Mouse (Mus musculus) cerebellum, adult 9-11 months (tissue): ENCODE data around the gene Ypel4.
"Not testable (repeated sequence)": the region's sequence is repeated elsewhere in the genome, so short reads cannot be mapped to it uniquely, and the experiment has no call there.

ENCODE experiments used
- DNase-seq: peaks from one replicate; pipeline ENCODE4 v3.0.0; 2022

The Ypel4 gene

DNA sequence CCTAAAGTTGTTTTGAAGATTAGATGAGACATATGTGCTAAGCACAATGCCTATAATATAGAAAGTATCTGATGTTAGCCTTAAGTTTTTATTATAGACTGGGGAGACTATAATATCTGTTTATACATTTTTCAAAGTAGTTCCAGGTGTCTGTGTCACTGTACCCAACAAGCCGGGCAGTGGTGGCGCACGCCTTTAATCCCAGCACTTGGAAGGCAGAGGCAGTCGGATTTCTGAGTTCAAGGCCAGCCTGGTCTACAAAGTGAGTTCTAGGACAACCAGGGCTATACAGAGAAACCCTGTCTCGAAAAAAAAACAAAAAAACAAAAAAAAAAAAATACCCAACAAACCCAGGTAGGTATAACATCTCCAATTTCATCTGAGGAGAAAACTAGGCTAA is 5.7 kb upstream of the Ypel4 start:
- DNase-seq: not testable (repeated sequence)

DNA sequence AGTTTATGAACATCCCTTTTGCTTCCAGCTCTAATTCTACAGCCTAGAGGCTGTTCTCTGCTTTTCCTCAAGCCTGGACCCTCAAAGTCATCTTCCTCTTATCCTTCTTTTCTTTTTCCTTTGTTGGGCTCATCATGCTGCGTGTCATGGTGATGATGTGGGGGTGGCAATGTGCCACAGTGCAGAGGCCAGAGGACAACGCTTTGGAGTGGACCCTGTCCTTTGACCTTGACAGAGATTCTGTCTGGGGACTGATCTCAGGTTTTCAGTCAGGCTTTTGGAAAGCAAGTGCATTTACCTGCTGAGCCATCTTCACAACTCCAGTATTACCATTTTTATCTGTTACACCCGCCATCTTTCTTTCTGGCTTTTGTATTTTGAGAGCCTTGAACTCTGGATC is 2.7 kb upstream of the Ypel4 start:
- DNase-seq: no peak

DNA sequence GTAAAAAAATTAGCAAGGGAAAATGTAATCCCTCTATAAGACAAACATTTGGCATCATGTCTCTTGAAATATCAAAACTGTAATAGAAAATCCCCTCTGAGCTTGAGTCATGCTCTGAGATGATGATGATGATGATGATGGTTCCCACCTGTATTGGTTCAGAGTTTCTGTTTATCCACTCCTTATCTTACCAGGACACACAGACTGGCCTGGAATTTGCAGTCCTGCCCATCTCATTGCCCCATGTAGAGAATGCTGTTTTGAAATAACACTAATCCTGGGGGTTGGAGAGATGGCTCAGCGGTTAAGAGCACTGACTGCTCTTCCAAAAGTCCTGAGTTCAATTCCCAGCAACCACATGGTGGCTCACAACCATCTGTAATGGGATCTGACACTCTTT is 1.5 kb upstream of the Ypel4 start:
- no peak for DNase-seq

DNA sequence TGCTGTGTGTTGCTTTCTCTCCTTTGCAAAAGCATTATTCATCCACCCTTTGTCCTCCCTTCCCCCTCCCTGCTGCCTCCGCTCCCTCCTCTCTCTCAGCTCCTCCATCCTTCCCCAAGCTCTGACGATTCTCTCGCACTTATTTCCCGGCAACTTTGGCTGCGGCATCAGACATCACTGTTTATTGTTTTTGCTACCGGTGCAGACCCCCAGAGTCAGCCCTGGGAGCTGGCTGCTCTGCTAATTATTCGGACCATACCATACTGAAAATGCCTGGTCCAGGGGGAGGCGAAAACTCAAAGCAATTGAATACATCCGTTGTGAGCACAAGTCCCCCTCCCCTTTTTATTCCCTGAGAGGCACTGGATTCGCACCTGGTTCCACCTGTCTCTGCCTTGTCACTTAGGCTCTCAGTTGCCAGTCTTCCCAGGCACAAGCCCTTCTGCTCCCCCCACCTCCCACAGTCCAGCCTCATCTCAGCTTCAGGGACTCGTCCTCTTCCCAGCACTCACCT is 550 bp downstream of the Ypel4 start:
- DNase-seq: peak; percentile 74

DNA sequence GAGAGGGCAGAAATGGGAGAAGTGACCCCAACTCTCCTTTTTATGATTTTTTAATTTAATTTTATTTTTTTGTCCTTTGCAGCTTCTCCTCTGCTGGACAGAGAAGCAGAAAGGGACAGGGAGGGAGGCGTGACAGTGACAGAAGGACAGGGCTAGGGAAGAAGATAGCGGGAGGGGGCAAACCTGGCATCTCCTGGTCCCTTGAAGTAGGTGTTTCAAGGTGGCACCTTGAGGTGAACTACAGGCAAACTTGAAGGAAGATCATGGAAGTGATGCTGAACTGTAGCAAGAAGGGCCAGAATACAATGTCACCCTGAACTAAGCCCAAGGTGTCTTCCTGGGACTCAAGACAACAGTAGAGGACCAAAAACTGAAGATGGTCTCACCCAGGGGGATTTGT is 1.1 kb downstream of the Ypel4 start:
- no peak for DNase-seq

DNA sequence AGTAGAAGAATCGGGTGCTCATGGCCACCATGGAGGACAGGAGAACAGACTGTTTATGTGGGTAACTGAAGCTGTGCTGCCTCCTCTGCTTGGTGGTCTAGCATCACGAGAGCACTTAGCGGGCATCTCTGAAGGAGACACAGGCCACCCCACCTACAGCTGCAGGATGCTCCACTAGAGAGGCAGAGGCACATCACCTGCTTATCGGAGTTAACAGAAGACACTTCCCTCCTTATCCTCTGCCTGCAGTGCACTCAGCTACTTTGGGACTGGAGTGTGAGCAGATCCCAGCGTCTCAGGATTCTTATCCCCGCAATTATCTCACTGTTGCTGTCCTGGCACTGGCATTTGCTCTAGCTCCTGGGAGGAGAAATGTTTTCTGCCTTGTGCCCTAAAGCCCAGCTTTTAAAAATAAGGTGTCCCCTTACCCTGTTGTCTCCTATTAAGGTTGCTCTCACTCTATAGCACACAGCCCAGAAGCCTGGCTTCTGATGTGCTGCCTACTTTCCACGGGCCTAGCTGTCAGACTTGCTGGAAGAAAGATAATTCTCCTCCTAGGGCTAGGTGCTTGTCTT is 1.6 kb downstream of the Ypel4 start:
- DNase-seq: no peak

DNA sequence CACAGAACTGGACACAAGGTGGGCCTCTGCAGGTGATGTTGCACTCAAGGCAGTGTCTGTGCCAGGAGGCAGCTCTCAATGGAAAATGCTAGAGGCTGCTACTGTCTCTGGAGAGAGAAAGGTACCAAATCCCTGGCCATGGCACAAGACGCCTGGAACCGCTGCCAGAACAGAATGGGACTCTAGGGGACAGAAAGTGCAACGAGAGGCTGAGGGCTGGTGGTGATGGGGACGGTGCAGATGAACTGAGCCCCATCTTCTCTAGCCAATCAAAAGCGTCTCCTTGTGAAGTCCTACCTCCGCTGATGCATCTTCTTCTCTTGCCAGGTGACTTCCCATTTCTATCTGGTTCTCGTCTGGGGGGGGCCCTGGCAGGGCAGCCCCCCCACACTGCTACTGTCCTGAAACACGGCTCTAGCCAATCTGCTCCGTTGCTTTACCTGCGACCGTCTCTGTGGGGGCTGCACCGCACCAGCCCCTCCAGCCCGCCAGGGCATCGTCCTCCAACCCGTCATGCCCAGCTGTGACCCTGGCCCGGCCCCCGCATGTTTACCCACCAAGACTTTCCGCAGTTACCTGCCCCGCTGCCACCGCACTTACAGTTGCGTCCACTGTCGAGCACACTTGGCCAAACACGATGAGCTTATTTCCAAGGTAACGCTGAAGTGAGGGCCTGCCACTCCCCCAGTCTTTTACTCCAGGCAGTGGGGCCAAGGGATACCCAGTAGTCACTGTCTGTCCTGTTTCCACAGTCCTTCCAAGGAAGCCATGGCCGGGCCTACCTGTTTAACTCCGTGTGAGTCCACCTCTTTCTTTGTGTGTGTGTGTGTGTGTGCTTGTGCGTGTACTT is 2.7 kb downstream of the Ypel4 start:
- DNase-seq: peak; percentile 66

DNA sequence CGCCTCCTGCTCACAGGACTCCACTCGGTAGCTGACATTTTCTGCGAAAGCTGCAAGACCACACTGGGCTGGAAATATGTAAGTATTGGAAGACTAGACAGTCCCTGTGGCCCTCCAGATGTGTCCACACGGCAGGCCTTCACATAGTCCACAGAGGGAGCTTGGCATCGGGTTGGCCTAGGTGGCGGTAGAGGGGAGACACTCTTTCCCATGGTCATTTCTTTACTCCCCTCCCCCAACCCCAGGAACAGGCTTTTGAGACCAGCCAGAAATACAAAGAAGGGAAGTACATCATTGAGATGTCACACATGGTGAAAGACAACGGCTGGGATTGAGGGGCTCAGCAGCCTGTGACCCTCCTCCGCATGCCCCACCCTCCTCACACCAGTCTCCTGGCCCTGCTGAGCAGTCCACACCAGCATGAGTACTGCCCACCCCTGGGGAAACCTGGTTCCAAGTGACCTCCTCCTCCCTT is 3.6 kb downstream of the Ypel4 start:
- DNase-seq: no peak

DNA sequence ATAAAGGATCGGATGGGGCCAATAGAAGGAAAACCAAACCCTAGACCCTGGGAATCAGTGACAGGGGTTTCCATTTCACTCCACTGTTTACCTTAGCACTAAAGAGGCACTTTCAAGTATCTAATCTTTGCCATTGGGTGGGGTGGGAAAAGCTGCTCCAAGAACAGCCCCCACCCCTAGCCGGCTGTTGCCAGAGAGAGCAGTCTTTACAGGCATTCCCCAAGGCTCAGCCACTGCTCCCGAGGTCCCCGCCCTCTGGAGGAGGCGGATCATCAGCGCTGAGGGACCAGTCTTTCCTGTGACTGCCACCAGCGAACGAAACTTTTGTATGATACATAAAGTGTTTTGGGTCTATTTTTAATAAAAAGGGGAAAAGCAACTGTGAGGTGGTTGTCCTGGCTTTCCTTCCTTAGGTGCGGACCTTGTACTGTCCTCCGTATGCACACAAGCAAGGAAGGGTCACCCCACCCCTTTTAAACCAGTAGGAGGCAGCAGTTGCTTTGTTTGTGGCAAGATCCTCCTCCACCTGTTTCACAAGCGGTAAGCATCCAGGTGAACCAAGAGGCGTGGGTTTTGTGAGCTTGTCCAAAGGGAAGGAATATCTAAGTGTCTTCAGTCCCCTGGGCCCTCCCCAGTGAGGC is 4.5 kb downstream of the Ypel4 start:
- no peak for DNase-seq

DNA sequence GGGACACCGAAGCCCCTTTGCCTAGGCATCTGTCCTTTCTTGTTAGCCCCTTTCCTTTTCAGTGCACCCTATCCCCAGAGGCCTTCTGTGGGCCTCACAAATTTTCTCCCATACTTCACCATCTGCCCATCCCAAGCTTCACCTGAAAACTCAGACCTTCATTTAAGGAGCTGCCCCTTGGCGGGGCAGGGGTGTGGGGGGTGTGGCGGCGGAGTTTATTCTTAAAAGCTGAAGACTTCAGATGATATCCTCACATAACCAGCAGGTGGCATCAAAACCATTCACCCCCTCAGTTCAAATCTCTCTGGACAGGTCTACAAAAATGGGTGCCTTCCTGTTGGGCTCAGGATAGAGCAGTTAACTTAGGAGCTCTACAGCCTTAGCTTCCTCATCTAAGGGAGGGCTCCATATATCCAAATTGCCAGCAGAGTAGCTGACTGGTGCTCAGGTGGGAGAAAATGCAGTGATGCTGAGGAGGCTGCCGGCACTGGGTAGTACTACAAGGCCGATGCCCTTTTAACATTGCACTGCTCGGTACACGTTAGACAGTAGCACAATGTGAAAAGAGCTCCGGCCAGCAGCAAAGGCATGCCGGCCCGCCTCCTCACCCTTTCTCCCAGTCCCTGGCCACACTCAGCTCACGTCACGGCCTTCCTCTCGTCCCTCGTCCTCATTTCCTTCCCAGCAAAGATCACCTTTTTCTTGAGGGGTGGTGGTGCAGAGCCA is 6.9 kb downstream of the Ypel4 start:
- no peak for DNase-seq

DNA sequence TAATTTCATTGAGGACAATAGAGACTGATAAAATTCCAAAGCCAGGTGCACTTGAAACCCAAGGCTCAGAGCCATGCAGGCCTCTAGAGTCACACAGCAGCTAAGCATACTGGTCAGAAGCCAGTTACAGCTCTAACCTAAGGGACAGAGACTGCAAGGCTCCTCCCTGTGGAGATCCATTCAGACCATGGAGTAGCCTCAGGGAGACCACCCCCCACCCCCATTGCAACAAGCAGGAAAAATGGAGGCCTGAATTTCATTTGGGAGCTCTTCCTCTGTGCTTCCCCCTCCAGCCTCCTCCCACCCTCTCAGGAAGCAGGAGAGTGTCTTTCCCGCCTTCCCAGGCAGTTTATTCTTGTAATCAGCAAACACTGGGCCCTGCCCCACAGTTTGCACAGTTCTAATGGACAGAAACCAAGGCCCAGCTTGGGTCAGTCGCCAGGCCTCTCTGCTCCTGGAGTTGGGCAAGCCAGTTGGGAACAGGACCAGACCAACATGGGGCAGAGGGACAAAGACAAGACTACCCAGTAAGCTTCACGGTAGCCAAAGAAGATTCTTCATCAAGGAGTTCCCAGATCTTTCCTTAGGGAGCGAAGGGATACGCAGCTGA is 8.1 kb downstream of the Ypel4 start:
- no peak for DNase-seq

DNA sequence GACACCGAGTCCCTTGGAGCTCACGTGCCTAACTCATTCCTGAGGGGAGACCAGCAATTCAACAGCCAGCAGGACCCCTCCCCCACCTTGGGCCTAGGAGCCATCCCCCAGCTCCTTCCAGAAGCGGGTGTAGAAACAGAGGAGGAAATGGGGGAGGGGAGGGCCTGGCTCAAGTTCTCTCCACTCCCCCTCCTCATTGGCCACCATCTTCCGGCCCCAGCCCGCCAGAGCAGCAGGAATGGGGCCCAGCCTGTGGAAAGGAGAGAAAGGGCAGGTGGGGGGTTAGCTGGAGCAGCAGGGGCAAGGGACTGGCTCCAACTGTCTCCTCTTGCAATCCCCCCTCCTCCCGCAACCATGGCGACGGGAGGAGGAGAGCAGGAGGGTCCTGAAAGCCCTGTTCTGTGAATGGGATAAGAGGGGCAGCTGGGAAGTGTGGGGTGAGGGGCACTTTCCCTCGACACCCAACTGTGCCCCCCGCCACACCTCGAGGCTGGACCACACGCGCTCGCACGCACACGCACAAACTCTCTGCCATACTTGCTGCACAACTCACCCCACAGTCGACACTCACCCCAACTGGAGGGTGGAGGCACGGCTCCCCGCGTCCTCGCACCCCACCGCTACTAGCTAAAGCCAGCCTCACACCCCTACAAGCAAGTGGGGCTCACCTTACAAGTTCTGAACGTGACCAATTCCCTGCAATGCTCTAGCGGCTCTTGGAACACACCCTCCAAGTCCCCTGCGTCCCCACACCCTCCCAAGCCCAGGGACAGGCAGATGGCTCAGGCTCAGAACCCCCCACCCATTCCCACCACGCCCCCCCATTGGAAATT is 8.8 kb downstream of the Ypel4 start:
- DNase-seq: peak; percentile 62

DNA sequence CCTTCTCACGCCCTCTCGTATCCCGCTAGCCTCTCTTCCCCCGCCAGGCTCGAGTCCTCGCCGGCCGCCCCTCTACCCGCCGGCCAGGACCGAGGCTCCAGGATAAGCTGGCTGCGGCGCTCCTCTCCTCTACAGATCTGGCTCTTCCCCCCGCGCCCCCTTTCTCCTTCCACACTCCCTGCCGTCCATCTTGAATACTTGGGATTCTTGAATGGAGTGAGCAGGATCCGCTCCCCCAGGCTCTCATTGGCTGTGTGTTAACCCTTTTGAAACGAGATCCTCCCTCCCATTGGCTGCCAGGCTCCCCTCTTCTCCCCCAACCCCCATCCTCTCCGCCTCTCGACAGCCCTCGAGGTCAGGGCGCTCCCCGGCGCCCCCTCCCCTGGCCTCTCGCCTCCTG is 9.7 kb downstream of the Ypel4 start, which contains the start of gene Gm19426:
Gm19426 (minus strand) TSS at position 95 of the 400 bp plus-strand sequence.
- peak; percentile 85 for DNase-seq

DNA sequence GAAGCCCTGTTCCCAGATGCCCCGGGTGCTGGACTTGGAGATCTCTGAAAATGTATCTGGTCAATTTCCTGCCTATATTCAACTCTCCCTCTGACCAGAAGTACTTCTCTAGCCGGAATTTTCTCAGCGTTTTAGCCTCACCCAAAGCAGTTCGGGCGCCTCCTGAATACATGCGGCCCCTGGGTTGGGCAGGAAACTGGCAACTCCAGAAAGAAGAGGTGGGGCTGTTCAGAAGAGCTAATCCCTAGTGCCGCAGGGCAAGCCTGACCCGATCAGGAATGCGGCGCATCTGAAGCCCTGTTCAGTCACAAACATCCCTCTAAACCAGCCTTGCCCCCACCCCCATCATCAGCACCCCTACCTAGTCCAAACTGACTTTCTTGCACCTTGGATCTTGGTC is 10.3 kb downstream of the Ypel4 start:
- DNase-seq: no peak

DNA sequence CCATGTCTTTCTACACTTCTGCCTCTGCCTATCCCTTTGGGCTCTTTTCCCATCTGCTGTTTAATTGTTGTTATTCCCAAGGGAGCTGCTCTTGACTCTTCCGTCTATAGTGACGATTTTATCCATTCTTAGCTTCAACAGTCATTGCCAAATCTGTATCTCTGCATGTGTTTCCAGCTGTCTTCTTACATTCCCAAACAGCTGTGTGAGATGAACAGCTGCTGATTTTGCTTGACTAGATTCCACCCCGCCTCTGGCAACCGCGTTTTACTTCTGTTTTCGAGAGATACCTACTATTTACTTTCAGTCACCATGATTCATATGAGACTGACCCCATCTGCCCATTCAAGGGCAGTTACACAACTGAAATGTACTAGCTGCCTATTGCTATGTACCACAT is 16.3 kb downstream of the Ypel4 start:
- no peak for DNase-seq

DNA sequence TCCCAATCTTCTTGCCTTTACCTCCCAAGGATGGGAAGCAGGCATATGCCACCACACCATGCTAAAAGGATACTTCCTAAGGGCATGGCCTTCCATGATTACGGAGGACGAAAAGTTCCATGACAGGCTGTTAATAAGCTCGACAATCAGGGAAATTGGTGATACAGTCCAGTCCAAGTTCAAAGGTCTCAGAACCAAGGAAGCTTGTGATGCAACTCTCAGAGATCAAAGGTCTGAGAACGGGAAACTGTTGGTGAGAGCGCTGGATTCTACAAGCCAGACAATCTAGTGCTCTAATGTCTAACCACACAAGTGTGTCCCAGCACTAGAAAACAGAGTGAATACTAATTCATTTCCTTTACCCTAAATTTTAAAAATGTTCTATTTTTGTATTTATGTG is 22.4 kb downstream of the Ypel4 start:
- no peak for DNase-seq

DNA sequence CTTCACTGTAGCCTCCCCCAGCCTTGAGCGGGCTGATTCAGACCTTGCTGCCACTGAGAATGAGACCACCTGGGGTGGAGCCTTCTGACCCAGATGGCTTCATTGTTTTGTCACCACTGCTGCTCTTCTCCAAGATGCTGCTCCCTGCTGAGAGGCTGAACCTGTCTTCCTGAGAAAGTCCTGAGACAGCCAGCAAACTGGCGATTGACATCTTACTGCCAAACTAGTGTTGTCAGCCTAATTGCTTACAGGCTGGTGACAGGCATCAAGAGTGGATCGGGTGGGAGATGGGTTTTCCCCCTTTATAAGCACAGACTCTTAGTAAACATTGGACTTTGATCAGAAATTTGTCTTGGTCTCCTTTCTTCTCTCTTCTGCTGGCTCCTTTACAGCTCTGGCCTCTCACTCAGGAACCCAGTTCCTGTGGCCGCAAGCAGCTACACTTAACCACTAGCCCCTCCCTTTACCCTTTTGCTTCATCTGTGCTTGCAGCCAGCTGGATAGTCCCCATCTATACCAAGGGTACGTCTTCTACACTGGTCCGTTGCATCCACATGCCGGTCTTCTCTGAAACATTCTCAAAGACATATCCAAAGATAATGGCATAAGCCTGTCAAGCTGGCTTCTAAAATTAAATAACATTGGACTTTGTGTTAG is 23.3 kb downstream of the Ypel4 start:
- DNase-seq: no peak

DNA sequence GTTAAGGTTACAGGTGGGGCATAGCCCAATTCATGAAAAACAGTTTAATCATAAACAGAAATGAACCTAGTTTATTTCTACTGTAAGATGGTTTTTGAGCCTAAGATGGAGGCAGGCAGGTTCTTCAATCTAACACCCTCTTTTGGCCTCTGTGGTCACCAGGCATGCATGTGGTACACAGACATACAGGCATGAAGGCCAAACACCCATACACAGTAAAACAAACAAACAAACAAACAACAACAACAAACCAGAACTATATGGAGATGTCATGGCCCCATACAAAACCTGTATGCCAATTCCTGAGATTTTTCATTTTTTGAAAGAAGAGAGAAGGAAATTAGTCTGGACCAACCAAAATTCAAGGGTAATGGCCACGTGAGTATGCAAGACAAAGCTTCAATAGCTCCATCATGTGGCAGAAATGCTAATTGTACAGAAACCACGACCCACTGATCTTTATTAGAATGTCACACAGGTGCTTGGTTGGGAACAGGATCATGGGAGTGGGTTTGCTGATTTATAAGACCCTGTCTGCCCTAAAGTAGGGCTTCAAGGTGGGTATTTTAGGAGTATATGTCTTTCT is 24.8 kb downstream of the Ypel4 start:
- peak; percentile 57 for DNase-seq

DNA sequence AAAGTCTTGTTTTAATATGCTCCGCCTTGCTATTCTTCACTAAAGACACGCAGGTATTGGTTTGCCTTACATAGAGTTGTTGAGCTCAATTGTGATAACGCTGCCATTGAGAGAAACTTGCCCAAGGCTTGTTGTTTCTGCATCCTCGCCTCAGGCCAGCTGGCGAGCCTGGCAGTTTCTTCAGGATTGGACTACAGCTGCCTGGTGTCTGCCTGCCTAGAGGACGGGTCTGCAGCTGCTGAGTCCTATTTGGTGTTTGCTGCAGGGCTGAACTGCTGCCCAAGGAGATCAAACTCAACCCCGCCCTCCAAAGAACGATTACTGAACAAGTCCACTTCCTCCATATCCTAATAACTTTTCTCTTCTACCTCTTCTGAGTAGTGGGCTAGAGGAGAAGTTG is 26.9 kb downstream of the Ypel4 start:
- no peak for DNase-seq

DNA sequence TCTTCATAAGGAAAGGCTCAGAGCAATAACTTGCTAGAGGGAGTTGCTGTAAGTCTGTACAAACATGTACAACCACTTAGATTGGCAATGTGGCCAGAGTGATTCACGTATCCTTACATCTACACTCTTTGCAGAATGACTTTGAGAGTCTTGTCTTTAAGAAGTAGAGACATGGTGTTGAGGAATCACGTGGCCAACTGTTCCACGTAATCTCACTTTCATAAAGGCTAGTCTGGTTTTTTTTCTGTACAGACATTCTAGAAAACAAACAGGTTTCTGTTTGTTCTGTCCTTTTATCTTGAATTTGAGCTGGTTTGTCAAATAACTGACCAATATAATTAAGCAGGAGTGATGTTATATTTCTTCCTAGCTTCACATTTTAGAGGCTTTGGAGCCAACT is 27.5 kb downstream of the Ypel4 start:
- DNase-seq: no peak

DNA sequence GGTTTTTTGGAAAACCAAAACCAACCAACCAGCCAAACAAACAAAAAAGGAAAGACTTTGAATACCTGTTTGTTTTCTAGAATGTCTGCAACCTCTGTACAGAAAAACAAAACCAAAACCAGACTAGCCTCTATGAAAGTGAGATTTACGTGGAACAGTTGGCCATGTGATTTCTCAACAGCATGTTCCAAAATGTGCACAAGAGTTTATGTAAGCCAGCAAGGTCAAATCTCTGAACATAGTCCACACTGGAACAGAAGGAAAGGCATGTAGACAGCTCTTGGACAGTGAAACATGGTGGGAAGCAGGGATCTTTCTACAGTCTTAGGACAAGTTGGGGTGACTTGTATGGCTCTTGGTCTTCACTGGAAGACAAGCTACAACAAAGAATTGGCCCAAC is 28.0 kb downstream of the Ypel4 start:
- no peak for DNase-seq
